Mouse (Mus musculus) kidney, embryonic 14.5 days (tissue): ENCODE measurements around the gene Gjb6. TPM values are rescaled to one million over a fixed set of nuclear protein-coding genes. Genes with fewer than 3 reads are reported as not detected.
A peak's percentile ranks its signal among the peaks of the same experiment; 100 is the strongest.

Experiments used
- ATAC-seq: fragments of 200-750 bp; cut with Nextera tagmentation; 2 replicates; pipeline ENCODE4 v1.8.0; 2017; ENCODE audit warnings: moderate number of reproducible peaks, mild to moderate bottlenecking, moderate TSS enrichment, moderate library complexity; ENCODE audit not compliant: low FRiP score, low TSS enrichment
- H3K27ac ChIP-seq: fragments of 300-500 bp; sonication (generic); 2 replicates; pipeline ENCODE4 v1.5.1; 2014; ENCODE audit warnings: low read depth, mild to moderate bottlenecking, low read length, moderate library complexity, mixed read lengths
- H3K27me3 ChIP-seq: fragments of 300-500 bp; sonication (generic); 2 replicates; pipeline ENCODE4 v1.6.1; 2014; ENCODE audit warnings: mild to moderate bottlenecking, low read length; ENCODE audit not compliant: control insufficient read depth, insufficient read depth
- H3K36me3 ChIP-seq: fragments of 300-500 bp; sonication (generic); 2 replicates; pipeline ENCODE4 v1.6.1; 2014; ENCODE audit warnings: low read length, mixed read lengths; ENCODE audit not compliant: control insufficient read depth, insufficient read depth
- H3K4me1 ChIP-seq: fragments of 300-500 bp; sonication (generic); 2 replicates; pipeline ENCODE4 v1.6.1; 2014; ENCODE audit warnings: low read length, mixed read lengths; ENCODE audit not compliant: control insufficient read depth, insufficient read depth
- H3K4me2 ChIP-seq: fragments of 300-500 bp; sonication (generic); replicated peaks from 2 replicates; pipeline ENCODE4 v1.6.1; 2014; ENCODE audit warnings: low read depth, mild to moderate bottlenecking, low read length
- H3K4me3 ChIP-seq: fragments of 300-500 bp; sonication (generic); 2 replicates; pipeline ENCODE4 v1.5.1; 2014; ENCODE audit warnings: mild to moderate bottlenecking, low read length
- H3K9ac ChIP-seq: fragments of 300-500 bp; sonication (generic); 2 replicates; pipeline ENCODE4 v1.6.1; 2014; ENCODE audit warnings: low read depth, mild to moderate bottlenecking, low read length, moderate library complexity
- H3K9me3 ChIP-seq: fragments of 300-500 bp; sonication (generic); 2 replicates; pipeline ENCODE4 v1.6.1; 2016; ENCODE audit warnings: low read length; ENCODE audit not compliant: control insufficient read depth
- WGBS: fragments of 180-500 bp; shearing (Covaris S2); extraction: QIAGEN DNeasy Blood & Tissue Kit; methylation state at CpG from one replicate; pipeline ENCODE4 v1.1.7; 2014; 5-methylcytosine and 5-hydroxymethylcytosine counted together
- polyA plus RNA-seq: library from polyadenylated mRNA; unstranded; fragments of >200 nt; fragmentation: Nextera tagmentation; extraction: Ambion mirVana; gene quantifications from 2 replicates; pipeline ENCODE4 v1.2.1, GENCODE M21; 2014

Gene Gjb6
- polyA plus RNA-seq, 1 experiment from 2014 or later, result 1.2 TPM

GRCm38 (mm10) chr14:57103121-57103520 lies 30.3 kb downstream of the Gjb6 start:
- no peak overlapping the region for H3K27ac ChIP-seq
- H3K4me3 ChIP-seq, result no peak overlapping the region; the same call in 1 of the 2 replicates
- no peak for ATAC-seq
- no peak overlapping the region for H3K9ac ChIP-seq
- no peaks in the 10 kb centered on the region for H3K36me3 ChIP-seq
- no peak overlapping the region for H3K4me2 ChIP-seq
- H3K27me3 ChIP-seq, result peaks cover 52% of the 10 kb centered on the region
- H3K4me1 ChIP-seq, result 0 out of 2 replicates have a peak, but pooled peaks cover 2% of the 10 kb centered on the region
- WGBS, result 59% methylated on average over 6 of the region's 6 CpGs
- no peaks in the 10 kb centered on the region for H3K9me3 ChIP-seq

GRCm38 (mm10) chr14:57101623-57102022 lies 31.8 kb downstream of the Gjb6 start:
- WGBS, result 80% methylated on average over 7 of the region's 7 CpGs
- H3K4me2 ChIP-seq, result no peak overlapping the region
- 0 out of 2 replicates have a peak, but pooled peaks cover 2% of the 10 kb centered on the region for H3K4me1 ChIP-seq
- no peak overlapping the region for H3K4me3 ChIP-seq
- peaks cover 46% of the 10 kb centered on the region for H3K27me3 ChIP-seq
- no peak for ATAC-seq
- H3K27ac ChIP-seq, result no peak overlapping the region
- no peaks in the 10 kb centered on the region for H3K9me3 ChIP-seq
- H3K9ac ChIP-seq, result no peak overlapping the region
- no peaks in the 10 kb centered on the region for H3K36me3 ChIP-seq

GRCm38 (mm10) chr14:57095855-57096254 lies 37.6 kb downstream of the Gjb6 start:
- Histone ChIP-seq H3K9me3 (no peaks in the 10 kb centered on the region), H3K9ac (no peak overlapping the region), H3K4me2 (no peak overlapping the region)

DNA sequence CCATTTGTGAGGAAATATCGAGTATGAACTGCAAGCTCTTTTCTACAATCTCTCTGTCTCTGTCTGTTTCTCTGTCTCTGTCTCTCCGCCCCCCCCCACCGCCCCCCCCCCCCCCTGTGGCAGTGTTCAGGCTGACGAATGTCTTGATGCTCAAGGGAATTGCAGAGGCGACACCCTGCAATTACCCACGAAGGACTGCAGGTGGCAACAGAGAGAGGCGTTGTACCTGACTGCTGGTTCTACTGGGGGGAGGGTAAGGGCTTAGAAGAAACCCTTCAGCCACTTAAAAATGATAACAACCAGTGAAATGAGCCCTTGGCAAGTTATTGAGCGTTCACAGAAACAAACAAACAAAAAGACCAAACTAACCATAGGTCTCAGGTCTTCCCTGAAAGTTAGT lies 40.4 kb downstream of the Gjb6 start:
- no peaks in the 10 kb centered on the region for H3K9me3 ChIP-seq
- WGBS, result 12% methylated on average over 8 of the region's 8 CpGs
- no peak overlapping the region for H3K4me2 ChIP-seq
- no peaks in the 10 kb centered on the region for H3K36me3 ChIP-seq
- 0 out of 2 replicates have a peak, but pooled peaks cover 3% of the 10 kb centered on the region for H3K27me3 ChIP-seq
- ATAC-seq, result no peak
- H3K4me3 ChIP-seq, result no peak overlapping the region
- H3K27ac ChIP-seq, result no peak overlapping the region
- H3K9ac ChIP-seq, result no peak overlapping the region
- H3K4me1 ChIP-seq, result no peaks in the 10 kb centered on the region

More at GRCm38 (mm10) chr14:57095855-57096254, 37.6 kb downstream of the Gjb6 start:
- no peak overlapping the region for H3K27ac ChIP-seq
- ATAC-seq, result no peak
- 80% methylated on average over 4 of the region's 4 CpGs for WGBS
- no peak overlapping the region for H3K4me3 ChIP-seq
- no peaks in the 10 kb centered on the region for H3K4me1 ChIP-seq
- no peaks in the 10 kb centered on the region for H3K36me3 ChIP-seq
- 0 out of 2 replicates have a peak, but pooled peaks cover 3% of the 10 kb centered on the region for H3K27me3 ChIP-seq

DNA sequence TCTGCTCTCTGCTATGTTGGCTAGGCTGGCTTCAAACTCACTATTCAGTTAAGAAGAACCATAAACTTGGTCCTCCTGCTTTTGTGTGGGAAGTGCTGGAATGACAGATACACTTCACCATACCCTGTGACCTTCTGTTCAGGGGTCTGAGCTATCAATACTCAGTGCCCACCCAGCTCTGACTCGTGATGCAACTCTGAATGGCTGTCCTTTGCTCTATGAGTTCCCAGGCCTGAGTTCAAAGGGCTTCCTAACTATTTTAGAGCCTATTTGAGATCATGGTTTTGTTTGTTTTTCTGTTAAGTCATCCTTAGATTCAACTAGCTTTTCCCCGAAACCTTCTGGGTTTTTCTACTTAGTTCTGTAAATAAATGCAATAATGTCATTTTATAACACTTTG lies 43.4 kb downstream of the Gjb6 start:
- no peaks in the 10 kb centered on the region for H3K36me3 ChIP-seq
- H3K9me3 ChIP-seq, result no peaks in the 10 kb centered on the region
- no peak overlapping the region for H3K4me2 ChIP-seq
- no peak overlapping the region for H3K4me3 ChIP-seq
- ATAC-seq, result no peak
- H3K9ac ChIP-seq, result no peak overlapping the region
- no peaks in the 10 kb centered on the region for H3K27me3 ChIP-seq
- no peaks in the 10 kb centered on the region for H3K4me1 ChIP-seq
- no peak overlapping the region for H3K27ac ChIP-seq
- WGBS, result 41% methylated on average over 2 of the region's 2 CpGs

- no peak overlapping the region for H3K4me3 ChIP-seq
- no peak overlapping the region for H3K9ac ChIP-seq
- ATAC-seq, result peak; percentile 26; the same call in 1 of the 2 replicates
- H3K9me3 ChIP-seq, result no peaks in the 10 kb centered on the region
- 81% methylated on average over 7 of the region's 7 CpGs for WGBS
- no peak overlapping the region for H3K4me2 ChIP-seq
- no peak overlapping the region for H3K27ac ChIP-seq
- H3K4me1 ChIP-seq, result peaks cover 7% of the 10 kb centered on the region
- H3K36me3 ChIP-seq, result no peaks in the 10 kb centered on the region
- no peaks in the 10 kb centered on the region for H3K27me3 ChIP-seq
Measured at GRCm38 (mm10) chr14:57089107-57089506, 44.3 kb downstream of the Gjb6 start.

DNA sequence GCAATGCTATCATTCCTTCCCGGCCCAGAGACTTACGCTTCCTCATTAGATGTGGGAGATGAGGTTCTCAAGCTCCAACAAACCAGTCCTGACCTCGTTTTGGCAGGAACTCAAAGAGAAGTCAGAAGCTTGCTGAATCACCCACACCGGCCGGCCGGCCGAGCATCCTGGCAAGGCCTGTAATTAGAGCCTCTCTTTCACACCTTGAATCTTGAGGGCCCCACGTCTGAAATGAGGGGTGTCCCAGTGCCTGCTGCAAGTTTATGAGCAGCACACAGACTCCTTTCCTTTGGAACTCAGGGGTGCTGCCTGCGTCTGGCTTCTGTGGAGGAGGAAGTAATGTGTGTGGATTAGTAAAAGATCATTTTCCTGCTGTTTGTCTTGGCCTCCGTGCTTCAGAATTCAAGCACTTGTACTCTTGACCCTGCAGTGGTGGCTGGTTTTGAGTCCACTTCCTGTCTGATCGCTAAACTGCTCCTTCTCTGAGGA lies 49.2 kb downstream of the Gjb6 start:
- Histone ChIP-seq H3K4me1 (peaks cover 9% of the 10 kb centered on the region), H3K9ac (no peak overlapping the region), H3K4me2 (0 out of 2 replicates have a peak overlapping the region, but pooled peaks have one; percentile 9), H3K4me3 (no peak overlapping the region), H3K9me3 (no peaks in the 10 kb centered on the region), H3K27me3 (no peaks in the 10 kb centered on the region), H3K27ac (no peak overlapping the region), H3K36me3 (no peaks in the 10 kb centered on the region)
- WGBS, result 7% methylated on average over 11 of the region's 11 CpGs
- ATAC-seq, result peak; percentile 47

GRCm38 (mm10) chr14:57082863-57083262 lies 50.5 kb downstream of the Gjb6 start:
- no peak overlapping the region for H3K4me2 ChIP-seq
- H3K9me3 ChIP-seq, result no peaks in the 10 kb centered on the region
- H3K4me1 ChIP-seq, result peaks cover 9% of the 10 kb centered on the region
- 96% methylated on average over 1 of the region's 1 CpGs for WGBS
- no peak overlapping the region for H3K4me3 ChIP-seq
- H3K27ac ChIP-seq, result no peak overlapping the region
- no peaks in the 10 kb centered on the region for H3K27me3 ChIP-seq
- no peak for ATAC-seq
- no peak overlapping the region for H3K9ac ChIP-seq
- H3K36me3 ChIP-seq, result no peaks in the 10 kb centered on the region

- WGBS, result 85% methylated on average over 6 of the region's 6 CpGs
- Histone ChIP-seq H3K4me3 (no peak overlapping the region), H3K27me3 (no peaks in the 10 kb centered on the region), H3K4me2 (no peak overlapping the region), H3K9me3 (no peaks in the 10 kb centered on the region), H3K27ac (no peak overlapping the region), H3K4me1 (no peaks in the 10 kb centered on the region), H3K36me3 (no peaks in the 10 kb centered on the region), H3K9ac (no peak overlapping the region)
- ATAC-seq, result no peak
Measured at GRCm38 (mm10) chr14:57075537-57075936, 57.9 kb downstream of the Gjb6 start.
